Mouse (Mus musculus) Patski (cell line): ENCODE results near the gene Oasl2. TPM values are rescaled to one million over a fixed set of nuclear protein-coding genes. Genes with fewer than 3 reads are reported as not detected.

Source experiments
- ATAC-seq: fragments of 100-300 bp; one replicate; pipeline ENCODE4 v1.8.0; 2021
- CTCF ChIA-PET: fragments of 350-600 bp; sonication (Branson Sonifier 250); formaldehyde crosslinking; loops from one replicate; lab custom pipeline; 2022; ENCODE audit warnings: inconsistent platforms; lab: Charles Lee
- POLR2A ChIA-PET: fragments of 350-600 bp; sonication (Branson Sonifier 250); formaldehyde crosslinking; loops from one replicate; lab custom pipeline; 2022; ENCODE audit warnings: antibody characterized with exemption, inconsistent platforms; lab: Charles Lee
- DNase-seq: peaks from one replicate; pipeline ENCODE4 v3.0.0-alpha.2; 2011; ENCODE audit warnings: low read depth, low spot score
- H3K27me3 ChIP-seq: fragments of 371-371 bp; one replicate; pipeline ENCODE4 v1.5.1; 2021
- CTCF ChIP-seq: fragments of 100-300 bp; IDR thresholded peaks from one replicate; pipeline ENCODE4 v1.5.1; 2021
- in situ Hi-C: fragments of 300-500 bp; cut with MboI; formaldehyde crosslinking; loops from 3 replicates; pipeline ENCODE4 v1.11.1; 2018; ENCODE audit warnings: low pct_unique_long_range_greater_than_20kb, mixed read lengths
- polyA plus RNA-seq: library from polyadenylated mRNA; unstranded; gene quantifications from one replicate; pipeline ENCODE4 v1.2.3, GENCODE M21; 2021

Gene Oasl2
- polyA plus RNA-seq, 1 experiment from 2014 or later = 1.6 TPM

DNA sequence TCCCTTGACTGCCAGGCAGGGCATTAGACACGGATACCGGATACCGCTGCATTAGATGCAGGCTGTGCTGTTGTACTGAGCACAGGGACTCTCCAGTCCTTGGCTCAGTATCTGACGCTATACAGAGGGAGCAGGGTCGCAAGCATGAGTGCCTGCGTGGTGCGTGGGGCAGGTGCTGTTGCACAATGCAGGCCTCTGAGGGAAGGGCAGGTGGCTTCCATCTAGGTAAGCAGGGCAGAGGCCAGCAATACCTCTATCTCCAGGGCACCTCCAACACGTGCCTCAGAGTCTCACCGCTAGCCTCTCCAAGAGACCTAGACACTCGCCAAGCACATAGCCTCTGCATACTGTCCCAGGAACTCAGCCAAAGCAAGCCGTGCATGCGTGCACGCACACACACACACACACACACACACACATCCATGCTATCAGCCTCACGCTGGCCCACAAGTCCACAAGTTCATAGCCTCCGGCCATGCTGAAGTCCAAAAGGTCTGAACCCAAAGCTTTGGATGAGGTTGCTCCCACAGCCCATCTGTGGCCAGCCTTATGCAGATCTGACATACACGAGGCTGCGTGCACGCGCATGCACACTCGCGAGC is 54.6 kb downstream of the Oasl2 start:
- DNase-seq (no peak), ATAC-seq (no peak)
- H3K27me3 ChIP-seq = no peaks in the 10 kb centered on the region
- in situ Hi-C loops = no loop called here
- POLR2A ChIA-PET = interaction anchor here (0.6 kb wide), 1 partner anchor 238 kb away, joined by 4 read pairs; no protein-coding TSS in a partner anchor
- CTCF ChIA-PET = interaction anchor here (0.8 kb wide), 1 partner anchor 17 kb away, joined by 3 read pairs; no protein-coding TSS in a partner anchor
- TF ChIP-seq CTCF = no peak

DNA sequence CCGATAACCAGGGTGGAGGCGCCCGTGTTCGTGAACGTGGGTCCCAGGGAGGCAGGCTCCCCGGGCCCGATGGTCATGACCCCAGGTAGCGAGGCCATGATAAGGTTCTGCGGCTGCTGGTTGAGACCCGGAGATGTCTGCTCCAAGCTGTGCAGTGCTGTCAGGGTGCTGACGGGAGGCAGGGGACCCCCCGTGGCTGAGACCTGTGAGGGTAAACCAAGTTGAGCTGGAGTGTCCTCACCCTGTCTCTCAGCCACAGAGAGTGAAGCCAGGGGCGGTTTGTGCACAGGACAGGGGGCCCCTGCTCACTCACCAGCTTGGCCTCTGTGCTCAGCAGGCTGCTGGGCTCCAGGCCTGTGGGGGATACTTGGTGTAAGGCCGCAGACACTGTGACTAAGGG is 56.6 kb downstream of the Oasl2 start:
- in situ Hi-C loops = no loop called here
- no peak for ATAC-seq
- ChIA-PET POLR2A (no interaction called here), CTCF (interaction anchor here (1.2 kb wide), 1 partner anchor 13 kb away, joined by 3 read pairs; no protein-coding TSS in a partner anchor)
- H3K27me3 ChIP-seq = no peaks in the 10 kb centered on the region
- no peak for TF ChIP-seq CTCF
- DNase-seq = no peak

DNA sequence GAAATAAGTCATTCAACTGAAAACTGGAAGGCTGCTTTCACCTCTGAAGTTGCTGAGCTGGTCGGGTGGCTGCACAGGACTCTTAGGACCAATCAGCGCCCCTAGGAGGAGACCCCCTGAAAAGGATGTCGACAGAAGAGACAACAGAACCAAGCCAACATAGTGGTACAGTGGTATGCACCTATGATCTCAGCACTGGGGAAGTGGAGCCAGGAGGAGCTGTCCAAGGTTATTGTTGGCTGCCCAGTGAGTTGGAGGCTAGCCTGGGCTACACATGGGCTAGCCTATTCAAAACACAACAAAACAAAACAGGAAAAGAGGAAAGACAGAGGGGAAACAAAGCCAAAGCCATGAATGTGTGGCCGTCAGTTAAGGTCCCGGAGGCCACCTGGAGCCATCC is 61.3 kb downstream of the Oasl2 start:
- ATAC-seq (no peak), DNase-seq (no peak)
- CTCF ChIA-PET = no interaction called here
- no peaks in the 10 kb centered on the region for H3K27me3 ChIP-seq
- in situ Hi-C loops = no loop called here
- no peak for TF ChIP-seq CTCF
- POLR2A ChIA-PET = interaction anchor here (0.6 kb wide), 1 partner anchor 319 kb away, joined by 3 read pairs; no protein-coding TSS in a partner anchor

Other genes starting within 250 kb of the Oasl2 start
- gene Trpv4, start 238.5 kb upstream of the Oasl2 start, polyA plus RNA-seq = 88.3 TPM
- gene Gltp, start 206.0 kb upstream of the Oasl2 start, polyA plus RNA-seq = 61.4 TPM
- gene Tchp, start 189.2 kb upstream of the Oasl2 start, polyA plus RNA-seq = 24.5 TPM
- 144 TPM for gene Ankrd13a, start 122.3 kb upstream of the Oasl2 start, polyA plus RNA-seq
- gene Git2, start 121.4 kb upstream of the Oasl2 start, polyA plus RNA-seq = 53.6 TPM
- gene 1500011B03Rik, start 73.5 kb upstream of the Oasl2 start, polyA plus RNA-seq = 40.7 TPM
- gene 4930519G04Rik, start 43.3 kb upstream of the Oasl2 start, polyA plus RNA-seq = 0.04 TPM
- not detected for gene Gm9936, start 38.3 kb upstream of the Oasl2 start, polyA plus RNA-seq
- gene Oasl1, start 26.3 kb downstream of the Oasl2 start, polyA plus RNA-seq = 0.10 TPM
- 53.0 TPM for gene 2210016L21Rik, start 45.2 kb downstream of the Oasl2 start, polyA plus RNA-seq
- gene Hnf1a, start 74.2 kb downstream of the Oasl2 start, polyA plus RNA-seq = 0.05 TPM
- 71.9 TPM for gene Sppl3, start 114.2 kb downstream of the Oasl2 start, polyA plus RNA-seq
- not detected for gene Gm10401, start 201.4 kb downstream of the Oasl2 start, polyA plus RNA-seq
- gene Acads, start 222.4 kb downstream of the Oasl2 start, polyA plus RNA-seq = 141 TPM
- 98.3 TPM for gene Unc119b, start 238.0 kb downstream of the Oasl2 start, polyA plus RNA-seq